Mouse (Mus musculus) splenic B cell, adult 2 months (primary cell): Measurements from ENCODE around the gene Ganc.

Experiments
- DNase-seq: peaks from one replicate; pipeline ENCODE4 v3.0.0-alpha.2; 2011; ENCODE audit warnings: low read depth, low spot score
- H3K27me3 ChIP-seq: 2 replicates; pipeline ENCODE4 v1.6.1; 2012; ENCODE audit warnings: mild to moderate bottlenecking, low read length, moderate library complexity, mixed read lengths; ENCODE audit not compliant: control insufficient read depth, poor library complexity, insufficient read depth, severe bottlenecking
- H3K36me3 ChIP-seq: 2 replicates; pipeline ENCODE4 v1.6.1; 2012; ENCODE audit warnings: mild to moderate bottlenecking, low read length, moderate library complexity, mixed read lengths; ENCODE audit not compliant: control insufficient read depth, poor library complexity, insufficient read depth, severe bottlenecking

Ganc gene

GRCm38 (mm10) chr2:120465397-120465785 is 61.7 kb downstream of the Ganc start:
- no peak for DNase-seq
- H3K27me3 ChIP-seq, result no peaks in the 10 kb centered on the region
- H3K36me3 ChIP-seq, result no peaks in the 10 kb centered on the region; the same call in 1 of the 2 replicates

DNA sequence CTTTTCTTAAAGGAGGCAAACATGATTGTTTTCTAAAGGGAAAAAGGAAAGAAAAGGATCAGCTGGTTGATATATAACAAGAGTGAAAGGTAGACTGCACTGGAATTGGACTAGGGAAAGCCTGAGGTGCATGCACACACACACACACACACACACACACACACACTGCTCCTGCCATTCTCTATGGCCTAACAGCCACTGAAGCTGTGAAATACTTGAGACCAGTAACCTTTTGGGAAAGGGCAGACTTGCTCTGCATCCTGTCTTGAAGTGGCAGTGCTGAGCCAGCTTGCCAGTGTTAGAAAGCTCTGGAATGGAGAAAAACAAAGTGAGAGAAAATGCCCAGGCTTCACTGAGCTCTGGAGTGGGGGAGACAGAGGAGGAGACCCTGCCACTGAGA is 64.3 kb downstream of the Ganc start:
- Histone ChIP-seq H3K27me3 (no peaks in the 10 kb centered on the region), H3K36me3 (no peaks in the 10 kb centered on the region; the same call in 1 of the 2 replicates)
- no peak for DNase-seq

GRCm38 (mm10) chr2:120469220-120469619 is 65.5 kb downstream of the Ganc start:
- Histone ChIP-seq H3K27me3 (no peaks in the 10 kb centered on the region), H3K36me3 (no peaks in the 10 kb centered on the region)
- DNase-seq, result no peak

GRCm38 (mm10) chr2:120469715-120470114 is 66.0 kb downstream of the Ganc start:
- Histone ChIP-seq H3K36me3 (no peaks in the 10 kb centered on the region), H3K27me3 (no peaks in the 10 kb centered on the region)
- DNase-seq, result no peak

DNA sequence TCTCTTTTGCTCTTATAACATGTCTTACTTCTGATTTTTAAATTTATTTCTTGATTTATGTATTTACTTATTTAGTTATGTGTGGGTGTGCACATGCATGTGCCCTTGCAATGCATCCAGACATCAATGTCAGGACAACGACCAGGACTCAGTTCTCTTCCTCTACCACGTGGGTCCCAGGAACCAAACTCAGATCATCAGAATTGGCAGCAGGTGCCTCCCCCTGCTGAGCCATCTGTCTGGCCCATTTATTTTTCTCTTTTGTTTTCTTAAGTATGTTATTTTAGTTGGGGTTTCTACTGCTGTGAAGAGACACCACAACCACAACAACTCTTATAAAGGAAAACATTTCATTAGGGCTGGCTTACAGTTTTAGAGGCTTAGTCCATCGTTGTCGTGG is 67.2 kb downstream of the Ganc start:
- Histone ChIP-seq H3K27me3 (no peaks in the 10 kb centered on the region), H3K36me3 (no peaks in the 10 kb centered on the region)
- DNase-seq, result no peak

DNA sequence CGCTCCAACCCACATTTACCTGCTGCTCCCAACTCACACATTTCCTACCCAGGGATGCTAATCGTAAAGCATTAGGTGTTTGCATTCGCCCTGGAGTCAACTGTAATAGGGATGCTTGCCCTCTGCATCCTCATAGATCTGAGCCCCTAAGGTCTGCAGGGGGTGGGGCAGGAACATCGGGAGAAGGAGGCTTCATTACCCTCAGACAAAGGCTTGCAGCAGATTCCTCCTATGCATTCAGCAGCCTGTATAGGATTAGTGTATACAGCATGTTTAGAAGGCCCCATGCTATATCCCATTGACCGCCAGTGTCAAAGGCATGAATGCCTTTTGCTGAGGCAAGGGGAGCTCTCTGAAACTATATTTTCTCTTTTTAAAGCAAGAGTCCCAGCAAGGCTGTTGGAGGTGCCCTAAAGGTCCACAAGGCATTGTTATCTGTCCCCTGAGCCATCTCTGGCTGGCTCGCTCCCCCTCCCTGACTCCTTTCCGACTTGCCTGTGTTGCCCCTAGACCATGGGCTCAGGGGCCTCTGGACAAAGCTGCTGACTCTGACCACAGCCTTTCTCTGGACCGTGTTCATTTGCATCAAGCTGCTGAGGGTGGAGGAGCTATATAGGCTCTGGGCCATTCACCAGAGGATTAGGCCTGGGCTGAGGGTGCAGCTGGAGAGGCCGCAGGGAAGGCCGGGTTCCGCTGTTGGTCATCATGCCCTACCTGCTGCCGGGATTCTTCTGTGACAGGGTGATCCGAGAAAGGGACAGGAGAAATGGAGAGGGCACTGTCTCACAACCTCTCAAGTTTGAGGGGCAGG is 72.8 kb downstream of the Ganc start:
- no peak for DNase-seq
- Histone ChIP-seq H3K36me3 (no peaks in the 10 kb centered on the region), H3K27me3 (no peaks in the 10 kb centered on the region)

DNA sequence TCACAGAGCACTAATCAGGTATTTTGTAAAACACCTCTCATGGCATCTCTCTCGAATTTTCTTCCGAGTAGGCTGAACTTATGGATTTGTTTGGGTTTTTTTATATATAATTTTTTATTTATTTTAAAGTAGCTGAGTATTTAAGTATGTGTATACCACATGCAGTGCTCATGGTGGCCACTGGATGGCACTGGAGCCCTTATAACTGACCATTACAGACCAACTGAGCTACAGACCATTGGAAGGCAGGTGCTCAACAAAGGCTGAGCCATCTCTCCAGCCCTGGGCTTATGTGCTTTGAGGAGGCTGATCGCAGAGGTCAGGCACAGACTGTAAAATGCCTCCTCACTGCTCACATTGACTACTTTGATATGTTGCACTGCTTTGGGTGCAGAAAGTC is 74.9 kb downstream of the Ganc start:
- H3K27me3 ChIP-seq, result no peaks in the 10 kb centered on the region
- DNase-seq, result peak; percentile 82
- no peaks in the 10 kb centered on the region for H3K36me3 ChIP-seq

DNA sequence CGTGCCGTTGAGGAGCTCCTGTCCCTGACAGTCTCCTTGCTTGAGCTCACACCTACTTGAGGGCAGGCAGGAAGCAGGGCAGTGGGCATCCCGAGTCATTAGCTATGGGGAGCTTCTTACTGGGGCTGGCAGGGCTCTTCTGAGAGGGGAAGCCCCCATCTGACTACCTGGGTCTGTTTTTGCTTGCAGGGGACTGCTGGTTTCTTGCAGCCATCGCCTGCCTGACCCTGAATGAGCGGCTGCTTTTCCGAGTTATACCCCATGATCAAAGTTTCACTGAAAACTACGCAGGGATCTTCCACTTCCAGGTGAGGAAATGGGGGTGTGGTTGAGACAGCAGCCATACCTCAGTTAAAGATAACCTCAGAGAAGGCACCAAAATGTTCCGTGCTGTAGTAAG is 78.2 kb downstream of the Ganc start:
- Histone ChIP-seq H3K36me3 (no peaks in the 10 kb centered on the region), H3K27me3 (no peaks in the 10 kb centered on the region)
- DNase-seq, result no peak

- no peaks in the 10 kb centered on the region for H3K27me3 ChIP-seq
- no peaks in the 10 kb centered on the region for H3K36me3 ChIP-seq
- DNase-seq, result no peak
These were observed 79.1 kb downstream of the Ganc start for GRCm38 (mm10) chr2:120482506-120483389.

DNA sequence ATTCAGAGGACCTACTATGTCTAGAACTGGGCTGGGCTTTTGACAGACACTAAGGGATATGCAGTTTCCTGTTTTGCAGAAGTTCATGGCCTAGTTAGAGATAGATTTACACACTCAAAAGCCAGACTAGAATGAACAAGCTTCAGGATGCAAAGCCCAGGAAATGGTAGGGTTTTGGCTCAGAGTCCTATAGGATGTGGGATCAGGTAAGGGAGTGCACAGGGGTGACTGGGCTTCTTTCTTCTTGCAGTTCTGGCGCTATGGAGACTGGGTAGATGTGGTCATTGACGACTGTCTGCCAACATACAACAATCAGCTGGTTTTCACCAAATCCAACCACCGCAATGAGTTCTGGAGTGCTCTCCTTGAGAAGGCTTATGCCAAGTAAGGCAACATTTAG is 80.5 kb downstream of the Ganc start:
- Histone ChIP-seq H3K27me3 (no peaks in the 10 kb centered on the region), H3K36me3 (no peaks in the 10 kb centered on the region)
- no peak for DNase-seq

DNA sequence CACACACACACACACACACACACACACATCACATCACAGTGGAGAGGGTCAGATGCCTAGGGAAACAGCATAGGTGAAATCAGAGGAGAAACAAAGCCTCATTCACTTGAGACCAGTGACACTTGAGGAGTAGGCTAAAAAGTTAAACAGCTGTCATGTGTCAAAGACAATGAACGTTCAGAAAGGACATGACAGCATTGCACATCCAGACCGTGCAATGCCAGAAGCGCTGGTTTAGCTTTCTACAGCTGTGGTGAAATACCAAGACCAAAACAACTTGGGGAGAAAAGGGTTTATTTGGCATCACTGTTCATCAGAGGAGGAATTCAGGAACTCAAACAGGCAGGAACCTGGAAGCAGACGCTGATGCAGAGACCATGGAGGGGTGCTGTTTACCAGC is 89.6 kb downstream of the Ganc start:
- no peak for DNase-seq
- Histone ChIP-seq H3K27me3 (no peaks in the 10 kb centered on the region), H3K36me3 (no peaks in the 10 kb centered on the region; the same call in 1 of the 2 replicates)

DNA sequence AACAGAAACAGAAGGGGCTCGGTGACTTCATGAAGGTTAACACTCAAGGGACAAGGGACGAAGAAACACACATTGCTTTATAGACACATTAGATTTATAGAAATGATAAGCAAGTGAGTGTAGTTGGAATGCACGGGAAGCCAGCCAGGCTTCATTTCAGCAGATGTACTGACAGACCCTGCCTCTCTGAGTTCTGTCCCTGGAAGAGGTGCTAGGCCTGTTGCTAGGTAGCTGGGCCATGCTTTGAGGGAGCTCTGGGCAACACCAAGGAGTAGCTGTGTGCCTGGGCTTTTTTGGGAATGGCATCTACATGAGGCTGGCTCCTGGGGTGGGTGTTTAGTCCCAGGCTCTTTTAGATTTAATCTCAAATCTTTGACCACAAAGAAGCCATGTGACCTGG is 92.8 kb downstream of the Ganc start:
- H3K27me3 ChIP-seq, result no peaks in the 10 kb centered on the region
- DNase-seq, result no peak
- H3K36me3 ChIP-seq, result no peaks in the 10 kb centered on the region; the same call in 1 of the 2 replicates

DNA sequence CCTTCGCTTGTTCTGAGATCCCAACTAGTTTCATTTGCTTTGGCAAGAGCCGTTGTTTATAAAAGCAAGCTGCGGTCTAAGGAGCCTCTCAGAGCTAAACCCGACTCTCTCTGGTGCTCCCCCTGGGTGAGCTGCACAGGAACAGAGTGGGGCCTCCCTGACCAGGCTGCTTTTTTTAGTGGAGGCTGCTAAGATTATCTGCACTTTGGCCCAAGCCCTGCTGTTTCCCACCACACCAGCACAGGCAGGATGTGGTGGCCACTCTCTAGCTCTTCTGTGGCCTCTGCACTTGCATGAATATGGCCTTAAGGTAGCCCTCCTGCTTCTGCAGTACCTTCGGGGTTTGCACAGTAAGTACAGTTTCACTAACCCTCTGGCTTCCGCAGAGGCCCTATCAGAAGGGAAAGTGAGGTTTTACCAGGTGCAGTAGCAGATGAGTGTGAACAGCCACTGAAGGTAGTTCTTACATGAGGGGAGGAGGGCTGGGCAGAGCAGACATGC is 96.3 kb downstream of the Ganc start:
- H3K36me3 ChIP-seq, result no peaks in the 10 kb centered on the region; the same call in 1 of the 2 replicates
- peak; percentile 33 for DNase-seq
- no peaks in the 10 kb centered on the region for H3K27me3 ChIP-seq

DNA sequence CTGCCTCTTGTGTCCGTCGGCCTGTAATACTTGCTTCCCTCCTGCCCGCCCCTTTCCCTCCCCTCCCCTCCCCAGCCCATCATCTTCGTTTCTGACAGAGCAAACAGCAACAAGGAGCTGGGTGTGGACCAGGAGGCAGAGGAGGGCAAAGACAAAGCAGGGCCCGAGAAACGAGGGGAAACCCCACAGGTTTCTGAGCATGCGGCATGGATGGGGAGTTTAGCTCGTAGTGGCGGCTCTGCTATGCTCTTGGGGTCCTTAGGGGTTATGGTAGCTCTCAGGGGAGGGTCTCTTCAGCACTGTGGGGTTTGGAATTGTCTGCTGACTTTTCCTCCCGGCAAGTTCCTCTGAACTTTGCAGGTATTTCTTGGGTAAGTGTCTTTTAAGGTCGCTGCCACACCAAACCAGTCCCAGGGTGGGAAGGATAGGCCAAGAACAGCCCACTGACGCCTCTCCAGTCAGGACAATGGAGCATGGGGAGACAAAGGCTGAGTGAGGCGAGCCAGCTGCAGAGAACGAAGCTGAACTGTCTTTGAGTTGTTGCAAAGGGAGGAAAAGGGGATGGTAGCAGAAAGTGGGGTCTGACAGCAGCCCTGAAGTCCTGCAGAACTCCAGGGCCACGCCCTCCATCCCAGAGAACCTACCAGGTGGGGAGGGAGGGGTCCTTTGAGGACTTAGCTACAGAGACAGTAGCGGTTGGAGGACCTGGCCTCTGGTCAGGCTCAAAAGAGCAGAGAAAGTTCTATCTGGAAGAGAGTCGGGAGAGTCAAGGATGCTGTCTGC is 97.6 kb downstream of the Ganc start:
- Histone ChIP-seq H3K27me3 (no peaks in the 10 kb centered on the region), H3K36me3 (peaks cover 4% of the 10 kb centered on the region)
- no peak for DNase-seq
